Mouse (Mus musculus) midbrain, embryonic 15.5 days (tissue): ENCODE results near the gene Dchs1. TPM values are rescaled to one million over a fixed set of nuclear protein-coding genes. Genes with fewer than 3 reads are reported as not detected.

Source experiments
- ATAC-seq: fragments of 200-750 bp; cut with Nextera tagmentation; replicated peaks from 2 replicates; pipeline ENCODE4 v1.8.0; 2017; ENCODE audit warnings: moderate TSS enrichment
- H3K27ac ChIP-seq: fragments of 300-500 bp; sonication (generic); 2 replicates; pipeline ENCODE4 v1.5.1; 2015; ENCODE audit warnings: mild to moderate bottlenecking, inconsistent platforms
- H3K27me3 ChIP-seq: fragments of 300-500 bp; sonication (generic); replicated peaks from 2 replicates; pipeline ENCODE4 v1.6.1; 2015; ENCODE audit warnings: inconsistent platforms
- H3K36me3 ChIP-seq: fragments of 300-500 bp; sonication (generic); replicated peaks from 2 replicates; pipeline ENCODE4 v1.6.1; 2015; ENCODE audit warnings: inconsistent platforms
- H3K4me1 ChIP-seq: fragments of 300-500 bp; sonication (generic); 2 replicates; pipeline ENCODE4 v1.6.1; 2015; ENCODE audit warnings: inconsistent platforms
- H3K4me2 ChIP-seq: fragments of 300-500 bp; sonication (generic); 2 replicates; pipeline ENCODE4 v1.6.1; 2015; ENCODE audit warnings: inconsistent platforms, mild to moderate bottlenecking, moderate library complexity
- H3K4me3 ChIP-seq: fragments of 300-500 bp; sonication (generic); 2 replicates; pipeline ENCODE4 v1.5.1; 2015; ENCODE audit warnings: mild to moderate bottlenecking, inconsistent platforms
- H3K9ac ChIP-seq: fragments of 300-500 bp; sonication (generic); 2 replicates; pipeline ENCODE4 v1.6.1; 2015; ENCODE audit warnings: mild to moderate bottlenecking, inconsistent platforms
- H3K9me3 ChIP-seq: fragments of 300-500 bp; sonication (generic); 2 replicates; pipeline ENCODE4 v1.6.1; 2016; ENCODE audit warnings: inconsistent platforms
- WGBS: fragments of 180-500 bp; shearing (Covaris S2); methylation state at CpG from one replicate; pipeline ENCODE4 v1.1.7; 2015; ENCODE audit warnings: mixed read lengths; 5-methylcytosine and 5-hydroxymethylcytosine counted together
- polyA plus RNA-seq: library from polyadenylated mRNA; unstranded; fragments of >200 nt; fragmentation: Nextera tagmentation; extraction: Ambion mirVana; gene quantifications from 2 replicates; pipeline ENCODE4 v1.2.1, GENCODE M21; 2015

The Dchs1 gene
- polyA plus RNA-seq, 1 experiment from 2014 or later: 17.9 TPM

- no peak overlapping the region for H3K9ac ChIP-seq
- no peaks in the 10 kb centered on the region for H3K36me3 ChIP-seq
- H3K4me1 ChIP-seq: no peaks in the 10 kb centered on the region
- H3K4me3 ChIP-seq: no peak overlapping the region
- no peaks in the 10 kb centered on the region for H3K9me3 ChIP-seq
- no peaks in the 10 kb centered on the region for H3K27me3 ChIP-seq
- ATAC-seq: no peak
- no peak overlapping the region for H3K4me2 ChIP-seq
- no peak overlapping the region for H3K27ac ChIP-seq
- 95% methylated on average over 5 of the region's 5 CpGs for WGBS
Observed at GRCm38 (mm10) chr7:105708733-105709132, 78.7 kb downstream of the Dchs1 start.

GRCm38 (mm10) chr7:105703816-105704215, 83.6 kb downstream of the Dchs1 start:
- H3K4me3 ChIP-seq: no peak overlapping the region
- WGBS: 86% methylated on average over 4 of the region's 4 CpGs
- no peaks in the 10 kb centered on the region for H3K9me3 ChIP-seq
- no peaks in the 10 kb centered on the region for H3K4me1 ChIP-seq
- ATAC-seq: no peak
- H3K27me3 ChIP-seq: no peaks in the 10 kb centered on the region
- no peak overlapping the region for H3K4me2 ChIP-seq
- H3K36me3 ChIP-seq: no peaks in the 10 kb centered on the region
- no peak overlapping the region for H3K27ac ChIP-seq
- no peak overlapping the region for H3K9ac ChIP-seq

DNA sequence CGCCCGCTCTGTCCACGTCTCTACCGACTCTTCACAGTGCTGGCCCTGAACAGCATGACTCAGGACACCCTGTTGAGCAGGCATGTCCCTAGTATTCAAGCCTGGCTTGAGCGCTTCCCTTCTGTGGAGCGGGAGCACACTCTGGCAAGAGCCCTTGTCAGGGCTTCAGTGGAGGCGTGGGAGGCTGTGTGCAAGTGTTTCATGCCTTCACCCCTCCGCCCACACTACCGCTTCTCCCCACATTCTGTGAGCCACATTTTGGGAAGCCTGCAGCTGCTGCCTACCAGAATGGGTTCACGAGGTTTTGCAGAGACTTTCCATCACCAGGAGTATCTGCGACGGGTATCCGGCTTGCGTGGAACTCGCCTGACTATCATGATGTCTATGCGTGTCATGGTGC, 84.3 kb downstream of the Dchs1 start:
- Histone ChIP-seq H3K4me2 (no peak overlapping the region), H3K27ac (no peak overlapping the region), H3K36me3 (no peaks in the 10 kb centered on the region), H3K9ac (no peak overlapping the region), H3K9me3 (no peaks in the 10 kb centered on the region), H3K4me3 (no peak overlapping the region), H3K27me3 (no peaks in the 10 kb centered on the region), H3K4me1 (no peaks in the 10 kb centered on the region)
- no peak for ATAC-seq
- 86% methylated on average over 16 of the region's 16 CpGs for WGBS

Other genes starting within 250 kb of the Dchs1 start
- gene Smpd1, start 233.3 kb downstream of the Dchs1 start, polyA plus RNA-seq: 93.0 and 94.6 TPM in 2 replicates
- 319 and 325 TPM in 2 replicates for gene Apbb1, start 206.0 kb downstream of the Dchs1 start, polyA plus RNA-seq
- gene Hpx, start 187.5 kb downstream of the Dchs1 start, polyA plus RNA-seq: 0.18 and 0.41 TPM in 2 replicates
- 106 and 107 TPM in 2 replicates for gene Trim3, start 154.1 kb downstream of the Dchs1 start, polyA plus RNA-seq
- 127 and 140 TPM in 2 replicates for gene Timm10b, start 147.6 kb downstream of the Dchs1 start, polyA plus RNA-seq
- gene Arfip2, start 147.2 kb downstream of the Dchs1 start, polyA plus RNA-seq: 86.7 and 96.9 TPM in 2 replicates
- gene Gm45799, start 147.1 kb downstream of the Dchs1 start, polyA plus RNA-seq: 12.8 and 18.7 TPM in 2 replicates
- gene Dnhd1, start 136.8 kb downstream of the Dchs1 start, polyA plus RNA-seq: 1.00 and 2.7 TPM in 2 replicates
- gene Ilk, start 51.1 kb downstream of the Dchs1 start, polyA plus RNA-seq: 192 and 207 TPM in 2 replicates
- 22.4 and 22.9 TPM in 2 replicates for gene Rrp8, start 50.3 kb downstream of the Dchs1 start, polyA plus RNA-seq
- 89.7 and 99.0 TPM in 2 replicates for gene Taf10, start 43.3 kb downstream of the Dchs1 start, polyA plus RNA-seq
- 38.7 and 43.4 TPM in 2 replicates for gene Tpp1, start 35.4 kb downstream of the Dchs1 start, polyA plus RNA-seq
- 173 and 175 TPM in 2 replicates for gene Mrpl17, start 23.4 kb upstream of the Dchs1 start, polyA plus RNA-seq
- 0.19 and 0.26 TPM in 2 replicates for gene Gm4070, start 166.3 kb upstream of the Dchs1 start, polyA plus RNA-seq